Mouse (Mus musculus) stomach, embryonic 14.5 days (tissue): ENCODE results near the gene Kdm6b. TPM values are rescaled to one million over a fixed set of nuclear protein-coding genes. Genes with fewer than 3 reads are reported as not detected.

Source experiments
- ATAC-seq: fragments of 200-750 bp; cut with Nextera tagmentation; 2 replicates; pipeline ENCODE4 v1.8.0; 2017; ENCODE audit warnings: low read depth, moderate TSS enrichment; ENCODE audit not compliant: insufficient number of reproducible peaks, insufficient read depth, low FRiP score
- H3K27ac ChIP-seq: fragments of 300-500 bp; sonication (generic); 2 replicates; pipeline ENCODE4 v1.5.1; 2014; ENCODE audit warnings: mild to moderate bottlenecking, low read length, moderate library complexity, mixed read lengths
- H3K27me3 ChIP-seq: fragments of 300-500 bp; sonication (generic); 2 replicates; pipeline ENCODE4 v1.6.1; 2014; ENCODE audit warnings: low read length, control low read depth, mixed read lengths; ENCODE audit not compliant: control insufficient read depth, insufficient read depth
- H3K36me3 ChIP-seq: fragments of 300-500 bp; sonication (generic); 2 replicates; pipeline ENCODE4 v1.6.1; 2014; ENCODE audit warnings: mild to moderate bottlenecking, control low read depth, low read length, moderate library complexity, mixed read lengths; ENCODE audit not compliant: control insufficient read depth, insufficient read depth
- H3K4me1 ChIP-seq: fragments of 300-500 bp; sonication (generic); 2 replicates; pipeline ENCODE4 v1.6.1; 2014; ENCODE audit warnings: low read length, control low read depth, mixed read lengths; ENCODE audit not compliant: control insufficient read depth, insufficient read depth
- H3K4me2 ChIP-seq: fragments of 300-500 bp; sonication (generic); replicated peaks from 2 replicates; pipeline ENCODE4 v1.6.1; 2014; ENCODE audit warnings: low read depth, low read length, control low read depth
- H3K4me3 ChIP-seq: fragments of 300-500 bp; sonication (generic); 2 replicates; pipeline ENCODE4 v1.5.1; 2014; ENCODE audit warnings: low read depth, low read length, control low read depth
- H3K9ac ChIP-seq: fragments of 300-500 bp; sonication (generic); replicated peaks from 2 replicates; pipeline ENCODE4 v1.6.1; 2014; ENCODE audit warnings: low read depth, mild to moderate bottlenecking, control low read depth, low read length, moderate library complexity, mixed read lengths
- H3K9me3 ChIP-seq: fragments of 300-500 bp; sonication (generic); 2 replicates; pipeline ENCODE4 v1.6.1; 2016; ENCODE audit warnings: low read depth, low read length, control low read depth; ENCODE audit not compliant: control insufficient read depth
- WGBS: fragments of 180-500 bp; shearing (Covaris S2); extraction: QIAGEN DNeasy Blood & Tissue Kit; methylation state at CpG from one replicate; pipeline ENCODE4 v1.1.7; 2014; 5-methylcytosine and 5-hydroxymethylcytosine counted together
- polyA plus RNA-seq: library from polyadenylated mRNA; unstranded; fragments of >200 nt; fragmentation: Nextera tagmentation; extraction: Ambion mirVana; gene quantifications from 2 replicates; pipeline ENCODE4 v1.2.1, GENCODE M21; 2014

Gene Kdm6b
- polyA plus RNA-seq, 1 experiment from 2014 or later: 34.3 TPM

- Histone ChIP-seq H3K9me3 (no peaks in the 10 kb centered on the region), H3K9ac (no peak overlapping the region), H3K27ac (peak overlapping the region; percentile 99), H3K27me3 (no peaks in the 10 kb centered on the region), H3K36me3 (peaks cover 13% of the 10 kb centered on the region; the same call in 1 of the 2 replicates), H3K4me1 (peaks cover 49% of the 10 kb centered on the region), H3K4me2 (peak overlapping the region; percentile 99), H3K4me3 (peak overlapping the region; percentile 82)
- ATAC-seq: no peak
- 8% methylated on average over 8 of the region's 8 CpGs for WGBS
Observed at GRCm38 (mm10) chr11:69416921-69417448, 3.5 kb upstream of the Kdm6b start.

GRCm38 (mm10) chr11:69416509-69416908 is 3.0 kb upstream of the Kdm6b start:
- 2% methylated on average over 4 of the region's 4 CpGs for WGBS
- H3K9ac ChIP-seq: peak overlapping the region; percentile 90; the same call in 1 of the 2 replicates

GRCm38 (mm10) chr11:69415668-69416451 is 2.4 kb upstream of the Kdm6b start:
- WGBS: 1% methylated on average over 18 of the region's 25 CpGs
- ATAC-seq: no peak

More at GRCm38 (mm10) chr11:69416509-69416908, 3.0 kb upstream of the Kdm6b start:
- Histone ChIP-seq H3K4me1 (peaks cover 51% of the 10 kb centered on the region), H3K4me3 (peak overlapping the region; percentile 82), H3K4me2 (peak overlapping the region; percentile 99), H3K36me3 (peaks cover 13% of the 10 kb centered on the region; the same call in 1 of the 2 replicates), H3K27ac (peak overlapping the region; percentile 99), H3K27me3 (no peaks in the 10 kb centered on the region), H3K9me3 (no peaks in the 10 kb centered on the region)
- ATAC-seq: no peak

GRCm38 (mm10) chr11:69415327-69415667 is 1.8 kb upstream of the Kdm6b start:
- H3K9ac ChIP-seq: peak overlapping the region; percentile 90
- peaks cover 13% of the 10 kb centered on the region; the same call in 1 of the 2 replicates for H3K36me3 ChIP-seq
- WGBS: 1% methylated on average over 3 of the region's 3 CpGs
- 0 out of 2 replicates have a peak, but pooled peaks have one; percentile 1 for ATAC-seq
- H3K4me2 ChIP-seq: peak overlapping the region; percentile 99
- H3K4me3 ChIP-seq: peak overlapping the region; percentile 82
- H3K27me3 ChIP-seq: no peaks in the 10 kb centered on the region
- peak overlapping the region; percentile 99 for H3K27ac ChIP-seq
- H3K9me3 ChIP-seq: no peaks in the 10 kb centered on the region
- peaks cover 45% of the 10 kb centered on the region for H3K4me1 ChIP-seq

More at GRCm38 (mm10) chr11:69415668-69416451, 2.4 kb upstream of the Kdm6b start:
- peak overlapping the region; percentile 90 for H3K9ac ChIP-seq
- H3K27me3 ChIP-seq: no peaks in the 10 kb centered on the region
- H3K4me1 ChIP-seq: peaks cover 50% of the 10 kb centered on the region
- H3K9me3 ChIP-seq: no peaks in the 10 kb centered on the region
- peak overlapping the region; percentile 99 for H3K27ac ChIP-seq
- H3K36me3 ChIP-seq: peaks cover 13% of the 10 kb centered on the region; the same call in 1 of the 2 replicates
- peak overlapping the region; percentile 99 for H3K4me2 ChIP-seq
- H3K4me3 ChIP-seq: peak overlapping the region; percentile 82

GRCm38 (mm10) chr11:69414421-69415326 is 1.2 kb upstream of the Kdm6b start:
- H3K4me2 ChIP-seq: peak overlapping the region; percentile 99
- H3K4me1 ChIP-seq: peaks cover 41% of the 10 kb centered on the region
- no peaks in the 10 kb centered on the region for H3K9me3 ChIP-seq
- WGBS: 6% methylated on average over 4 of the region's 4 CpGs
- peak overlapping the region; percentile 90 for H3K9ac ChIP-seq
- H3K27me3 ChIP-seq: no peaks in the 10 kb centered on the region
- peak overlapping the region; percentile 82 for H3K4me3 ChIP-seq
- H3K36me3 ChIP-seq: peaks cover 13% of the 10 kb centered on the region; the same call in 1 of the 2 replicates
- no peak for ATAC-seq
- peak overlapping the region; percentile 99 for H3K27ac ChIP-seq

- H3K36me3 ChIP-seq: peaks cover 20% of the 10 kb centered on the region
- H3K9ac ChIP-seq: peak overlapping the region; percentile 84; the same call in 1 of the 2 replicates
- no peak for ATAC-seq
- WGBS: 46% methylated on average over 7 of the region's 7 CpGs
- H3K27ac ChIP-seq: peak overlapping the region; percentile 11; the same call in 1 of the 2 replicates
- H3K9me3 ChIP-seq: no peaks in the 10 kb centered on the region
- peaks cover 46% of the 10 kb centered on the region for H3K4me1 ChIP-seq
- H3K4me3 ChIP-seq: no peak overlapping the region
- no peaks in the 10 kb centered on the region for H3K27me3 ChIP-seq
- H3K4me2 ChIP-seq: peak overlapping the region; percentile 99
Observed at GRCm38 (mm10) chr11:69412548-69412947, 927 bp downstream of the Kdm6b start.

- ATAC-seq: no peak
- Histone ChIP-seq H3K36me3 (peaks cover 29% of the 10 kb centered on the region), H3K27ac (peak overlapping the region; percentile 99), H3K4me2 (peak overlapping the region; percentile 99), H3K4me3 (peak overlapping the region; percentile 84), H3K9me3 (no peaks in the 10 kb centered on the region), H3K27me3 (no peaks in the 10 kb centered on the region), H3K4me1 (peaks cover 41% of the 10 kb centered on the region), H3K9ac (peak overlapping the region; percentile 84)
- WGBS: under 1% methylated on average over 39 of the region's 39 CpGs
Observed at GRCm38 (mm10) chr11:69411538-69412203, 1.8 kb downstream of the Kdm6b start.
